Mouse (Mus musculus) intestine, embryonic 15.5 days (tissue): Measurements from ENCODE around the gene Gm10354. TPM values are rescaled to one million over a fixed set of nuclear protein-coding genes. Genes with fewer than 3 reads are reported as not detected.
A peak's percentile ranks its signal among the peaks of the same experiment; 100 is the strongest.
"Not testable (repeated sequence)": the region's sequence is repeated elsewhere in the genome, so short reads cannot be mapped to it uniquely, and the experiment has no call there.

Experiments used
- ATAC-seq: fragments of 200-750 bp; cut with Nextera tagmentation; 2 replicates; pipeline ENCODE4 v1.8.0; 2017; ENCODE audit warnings: moderate TSS enrichment, moderate library complexity
- H3K27ac ChIP-seq: fragments of 300-500 bp; sonication (generic); 2 replicates; pipeline ENCODE4 v1.5.1; 2015; ENCODE audit warnings: mild to moderate bottlenecking, inconsistent platforms
- H3K27me3 ChIP-seq: fragments of 300-500 bp; sonication (generic); replicated peaks from 2 replicates; pipeline ENCODE4 v1.6.1; 2015; ENCODE audit warnings: inconsistent platforms
- H3K36me3 ChIP-seq: fragments of 300-500 bp; sonication (generic); 2 replicates; pipeline ENCODE4 v1.6.1; 2015; ENCODE audit warnings: inconsistent platforms
- H3K4me1 ChIP-seq: fragments of 300-500 bp; sonication (generic); replicated peaks from 2 replicates; pipeline ENCODE4 v1.6.1; 2015; ENCODE audit warnings: inconsistent platforms
- H3K4me2 ChIP-seq: fragments of 300-500 bp; sonication (generic); replicated peaks from 2 replicates; pipeline ENCODE4 v1.6.1; 2015; ENCODE audit warnings: mild to moderate bottlenecking, inconsistent platforms
- H3K4me3 ChIP-seq: fragments of 300-500 bp; sonication (generic); replicated peaks from 2 replicates; pipeline ENCODE4 v1.5.1; 2015; ENCODE audit warnings: inconsistent platforms
- H3K9ac ChIP-seq: fragments of 300-500 bp; sonication (generic); 2 replicates; pipeline ENCODE4 v1.6.1; 2015; ENCODE audit warnings: inconsistent platforms
- H3K9me3 ChIP-seq: fragments of 300-500 bp; sonication (generic); 2 replicates; pipeline ENCODE4 v1.6.1; 2016; ENCODE audit warnings: inconsistent platforms
- WGBS: fragments of 180-500 bp; shearing (Covaris S2); methylation state at CpG from one replicate; pipeline ENCODE4 v1.1.7; 2015; 5-methylcytosine and 5-hydroxymethylcytosine counted together
- polyA plus RNA-seq: library from polyadenylated mRNA; unstranded; fragments of >200 nt; fragmentation: Nextera tagmentation; extraction: Ambion mirVana; gene quantifications from 2 replicates; pipeline ENCODE4 v1.2.1, GENCODE M21; 2015

The Gm10354 gene
- polyA plus RNA-seq: not detected in 2 replicates

GRCm38 (mm10) chr5:14978835-14979234 lies at the start of gene Gm10354:
Gm10354 (minus strand) TSS chr5:14978935.
- 47% methylated on average over 1 of the region's 1 CpGs for WGBS
- not testable (repeated sequence) for H3K27me3 ChIP-seq, H3K4me2 ChIP-seq

GRCm38 (mm10) chr5:15024316-15024715 lies 45.6 kb upstream of the Gm10354 start:
- H3K9me3 ChIP-seq, H3K4me1 ChIP-seq, H3K4me3 ChIP-seq, H3K36me3 ChIP-seq, H3K9ac ChIP-seq, H3K27ac ChIP-seq, ATAC-seq, H3K4me2 ChIP-seq, H3K27me3 ChIP-seq: not testable (repeated sequence)
- WGBS: 86% methylated on average over 1 of the region's 1 CpGs

More at GRCm38 (mm10) chr5:14978835-14979234, at the start of gene Gm10354:
- ATAC-seq, H3K9me3 ChIP-seq, H3K4me3 ChIP-seq, H3K4me1 ChIP-seq, H3K9ac ChIP-seq, H3K36me3 ChIP-seq, H3K27ac ChIP-seq: not testable (repeated sequence)

GRCm38 (mm10) chr5:15020067-15020466 lies 41.3 kb upstream of the Gm10354 start:
- not testable (repeated sequence) for H3K27me3 ChIP-seq, ATAC-seq, H3K27ac ChIP-seq, H3K36me3 ChIP-seq, H3K4me3 ChIP-seq, H3K9ac ChIP-seq, H3K4me1 ChIP-seq, H3K4me2 ChIP-seq, H3K9me3 ChIP-seq
- 75% methylated on average over 2 of the region's 2 CpGs for WGBS

- not testable (repeated sequence) for H3K4me1 ChIP-seq, H3K9ac ChIP-seq, H3K36me3 ChIP-seq, H3K9me3 ChIP-seq, H3K4me3 ChIP-seq, H3K27me3 ChIP-seq, H3K4me2 ChIP-seq, H3K27ac ChIP-seq
- peak; percentile 53; the same call in 1 of the 2 replicates for ATAC-seq
- WGBS: 84% methylated on average over 11 of the region's 11 CpGs
Observed at GRCm38 (mm10) chr5:15010639-15011582, 32.2 kb upstream of the Gm10354 start.

- 0 out of 2 replicates have a peak, but pooled peaks have one; percentile 45 for ATAC-seq
- H3K4me3 ChIP-seq, H3K27me3 ChIP-seq, H3K27ac ChIP-seq, H3K9ac ChIP-seq, H3K36me3 ChIP-seq, H3K4me2 ChIP-seq, H3K4me1 ChIP-seq: not testable (repeated sequence)
- peaks cover 15% of the 10 kb centered on the region; the same call in 1 of the 2 replicates for H3K9me3 ChIP-seq
- WGBS: 55% methylated on average over 3 of the region's 3 CpGs
Observed at GRCm38 (mm10) chr5:15006907-15007306, 28.2 kb upstream of the Gm10354 start.

- H3K9me3 ChIP-seq: peaks cover 12% of the 10 kb centered on the region; the same call in 1 of the 2 replicates
- H3K27ac ChIP-seq, H3K4me2 ChIP-seq, H3K27me3 ChIP-seq, H3K36me3 ChIP-seq, H3K9ac ChIP-seq, ATAC-seq, H3K4me1 ChIP-seq, H3K4me3 ChIP-seq: not testable (repeated sequence)
- WGBS: 65% methylated on average over 3 of the region's 3 CpGs
Observed at GRCm38 (mm10) chr5:15006288-15006687, 27.6 kb upstream of the Gm10354 start.

- WGBS: 70% methylated on average over 4 of the region's 4 CpGs
- peak; percentile 42; the same call in 1 of the 2 replicates for ATAC-seq
- peaks cover 10% of the 10 kb centered on the region; the same call in 1 of the 2 replicates for H3K9me3 ChIP-seq
Observed at GRCm38 (mm10) chr5:15005584-15005983, 26.8 kb upstream of the Gm10354 start.

GRCm38 (mm10) chr5:15004569-15005562 lies 26.1 kb upstream of the Gm10354 start:
- not testable (repeated sequence) for H3K36me3 ChIP-seq, H3K9ac ChIP-seq, H3K4me2 ChIP-seq, H3K4me3 ChIP-seq, H3K27me3 ChIP-seq, H3K4me1 ChIP-seq, H3K27ac ChIP-seq
- 75% methylated on average over 5 of the region's 5 CpGs for WGBS
- peak; percentile 89 for ATAC-seq
- peaks cover 10% of the 10 kb centered on the region; the same call in 1 of the 2 replicates for H3K9me3 ChIP-seq

More at GRCm38 (mm10) chr5:15005584-15005983, 26.8 kb upstream of the Gm10354 start:
- not testable (repeated sequence) for H3K9ac ChIP-seq, H3K4me1 ChIP-seq, H3K27ac ChIP-seq, H3K4me2 ChIP-seq, H3K27me3 ChIP-seq, H3K36me3 ChIP-seq, H3K4me3 ChIP-seq

GRCm38 (mm10) chr5:14998077-14998476 lies 19.3 kb upstream of the Gm10354 start:
- not testable (repeated sequence) for ATAC-seq, H3K27ac ChIP-seq, H3K27me3 ChIP-seq, H3K4me3 ChIP-seq, H3K9me3 ChIP-seq, H3K4me1 ChIP-seq, H3K36me3 ChIP-seq, H3K9ac ChIP-seq, H3K4me2 ChIP-seq
- WGBS: 75% methylated on average over 9 of the region's 9 CpGs

- 81% methylated on average over 4 of the region's 4 CpGs for WGBS
- not testable (repeated sequence) for H3K27ac ChIP-seq, H3K4me3 ChIP-seq, H3K27me3 ChIP-seq, H3K4me1 ChIP-seq, H3K9me3 ChIP-seq, H3K9ac ChIP-seq, ATAC-seq, H3K4me2 ChIP-seq, H3K36me3 ChIP-seq
Observed at GRCm38 (mm10) chr5:14997556-14997955, 18.8 kb upstream of the Gm10354 start.

GRCm38 (mm10) chr5:14996670-14997249 lies 18.0 kb upstream of the Gm10354 start:
- not testable (repeated sequence) for H3K27ac ChIP-seq, H3K36me3 ChIP-seq, H3K27me3 ChIP-seq, ATAC-seq, H3K9me3 ChIP-seq, H3K4me1 ChIP-seq, H3K4me2 ChIP-seq, H3K9ac ChIP-seq, H3K4me3 ChIP-seq
- WGBS: 68% methylated on average over 7 of the region's 7 CpGs

- H3K4me2 ChIP-seq, ATAC-seq, H3K4me3 ChIP-seq, H3K4me1 ChIP-seq, H3K27ac ChIP-seq, H3K36me3 ChIP-seq, H3K9me3 ChIP-seq, H3K9ac ChIP-seq, H3K27me3 ChIP-seq: not testable (repeated sequence)
- 83% methylated on average over 6 of the region's 6 CpGs for WGBS
Observed at GRCm38 (mm10) chr5:14994124-14994523, 15.4 kb upstream of the Gm10354 start.
